Mouse (Mus musculus) heart, embryonic 16.5 days (tissue): Measurements from ENCODE around the gene Agt. TPM values are rescaled to one million over a fixed set of nuclear protein-coding genes. Genes with fewer than 3 reads are reported as not detected.

Experiments used
- polyA plus RNA-seq: library from polyadenylated mRNA; unstranded; fragments of >200 nt; fragmentation: Nextera tagmentation; extraction: Ambion mirVana; gene quantifications from 2 replicates; pipeline ENCODE4 v1.2.1, GENCODE M21; 2015

The Agt gene
- polyA plus RNA-seq, 1 experiment from 2014 or later, result 2.1 TPM

Other genes with a start within 250 kb of the Agt start
- gene Pgbd5, start 130.0 kb downstream of the Agt start, polyA plus RNA-seq, result 1.5 and 1.9 TPM in 2 replicates
- gene Cog2, start 48.9 kb downstream of the Agt start, polyA plus RNA-seq, result 23.2 and 23.8 TPM in 2 replicates
- gene Capn9, start 6.4 kb upstream of the Agt start, polyA plus RNA-seq, result 0.16 and 0.39 TPM in 2 replicates
- 39.3 and 47.7 TPM in 2 replicates for gene 2310022B05Rik, start 93.7 kb upstream of the Agt start, polyA plus RNA-seq
- gene Ttc13, start 152.3 kb upstream of the Agt start, polyA plus RNA-seq, result 27.5 and 28.2 TPM in 2 replicates
- 15.8 and 16.0 TPM in 2 replicates for gene Arv1, start 152.4 kb upstream of the Agt start, polyA plus RNA-seq
- gene Fam89a, start 182.1 kb upstream of the Agt start, polyA plus RNA-seq, result 1.6 and 1.9 TPM in 2 replicates
- 0.14 and 0.17 TPM in 2 replicates for gene Trim67, start 223.4 kb upstream of the Agt start, polyA plus RNA-seq